Mouse (Mus musculus) ovary, postnatal 14 days (tissue): ENCODE results near the gene Gtsf2.

Experiments used
- DNase-seq: peaks from one replicate; pipeline ENCODE4 v3.0.0; 2022; ENCODE audit warnings: low spot score

Gene Gtsf2

DNA sequence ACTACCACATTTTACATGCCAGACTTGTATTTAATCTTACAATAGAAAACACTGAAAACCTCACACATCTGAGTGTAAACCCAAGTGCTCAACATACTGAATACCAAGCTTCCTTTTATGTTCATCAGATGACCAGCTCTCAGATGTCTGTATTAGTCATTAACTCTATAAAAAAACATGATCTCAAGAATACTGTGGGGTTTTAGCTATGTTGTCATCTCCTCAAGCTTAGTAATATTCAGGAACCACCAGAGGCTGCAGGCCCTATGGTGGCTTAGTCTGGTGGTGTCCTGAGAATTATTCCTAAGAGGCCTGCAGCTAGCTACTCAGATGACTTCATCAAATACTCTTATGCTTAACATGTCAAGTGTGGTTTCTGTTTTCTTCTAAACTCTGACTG, 54.7 kb downstream of the Gtsf2 start:
- DNase-seq, result no peak
